Mouse (Mus musculus) MN1 (cell line): Measurements from ENCODE around the gene Prlr.

Source experiments
- DNase-seq: peaks from one replicate; pipeline ENCODE4 v3.0.0-alpha.2; 2016; ENCODE audit warnings: low spot score

Gene Prlr

GRCm38 (mm10) chr15:10235977-10236376, 58.9 kb downstream of the Prlr start:
- no peak for DNase-seq

GRCm38 (mm10) chr15:10236812-10237211, 59.8 kb downstream of the Prlr start:
- no peak for DNase-seq

- DNase-seq, result no peak
These were observed 61.4 kb downstream of the Prlr start for GRCm38 (mm10) chr15:10238454-10238853.

- no peak for DNase-seq
These were observed 63.3 kb downstream of the Prlr start for GRCm38 (mm10) chr15:10240228-10240795.

- no peak for DNase-seq
These were observed 65.2 kb downstream of the Prlr start for GRCm38 (mm10) chr15:10242250-10242649.

GRCm38 (mm10) chr15:10249285-10249684, 72.2 kb downstream of the Prlr start:
- no peak for DNase-seq

GRCm38 (mm10) chr15:10250784-10251183, 73.7 kb downstream of the Prlr start:
- no peak for DNase-seq

GRCm38 (mm10) chr15:10252526-10252925, 75.5 kb downstream of the Prlr start:
- DNase-seq, result no peak

- DNase-seq, result no peak
These were observed 85.2 kb downstream of the Prlr start for GRCm38 (mm10) chr15:10262219-10262618.

GRCm38 (mm10) chr15:10262641-10263040, 85.6 kb downstream of the Prlr start:
- no peak for DNase-seq

GRCm38 (mm10) chr15:10263420-10263819, 86.4 kb downstream of the Prlr start:
- DNase-seq, result no peak

- DNase-seq, result no peak
These were observed 87.8 kb downstream of the Prlr start for GRCm38 (mm10) chr15:10264885-10265284.

GRCm38 (mm10) chr15:10267251-10267650, 90.2 kb downstream of the Prlr start:
- no peak for DNase-seq

GRCm38 (mm10) chr15:10276386-10276785, 99.3 kb downstream of the Prlr start:
- DNase-seq, result no peak

GRCm38 (mm10) chr15:10277461-10277860, 100.4 kb downstream of the Prlr start:
- DNase-seq, result no peak

- no peak for DNase-seq
These were observed 104.5 kb downstream of the Prlr start for GRCm38 (mm10) chr15:10281546-10281945.

- no peak for DNase-seq
These were observed 106.6 kb downstream of the Prlr start for GRCm38 (mm10) chr15:10283661-10284060.

GRCm38 (mm10) chr15:10296570-10296969, 119.5 kb downstream of the Prlr start:
- no peak for DNase-seq

- DNase-seq, result no peak
These were observed 121.0 kb downstream of the Prlr start for GRCm38 (mm10) chr15:10298058-10298457.

GRCm38 (mm10) chr15:10299467-10299866, 122.4 kb downstream of the Prlr start:
- DNase-seq, result no peak

- DNase-seq, result no peak
These were observed 129.4 kb downstream of the Prlr start for GRCm38 (mm10) chr15:10306461-10306860.

GRCm38 (mm10) chr15:10311826-10312225, 134.8 kb downstream of the Prlr start:
- no peak for DNase-seq

- DNase-seq, result no peak
These were observed 136.8 kb downstream of the Prlr start for GRCm38 (mm10) chr15:10313522-10314455.
